Mouse (Mus musculus): ENCODE data around the gene Prepl.
A peak's percentile ranks its signal among the peaks of the same experiment; 100 is the strongest.

Gene Prepl

GRCm38 (mm10) chr17:85024237-85024636 lies 65.8 kb downstream of the Prepl start:
- no peak for DNase-seq (ENCODE audit: extremely low spot score, low spot score)

- DNase-seq (ENCODE audit: extremely low spot score, low spot score) = peak; percentile 22
Observed at GRCm38 (mm10) chr17:85023247-85024167, 66.5 kb downstream of the Prepl start.

DNA sequence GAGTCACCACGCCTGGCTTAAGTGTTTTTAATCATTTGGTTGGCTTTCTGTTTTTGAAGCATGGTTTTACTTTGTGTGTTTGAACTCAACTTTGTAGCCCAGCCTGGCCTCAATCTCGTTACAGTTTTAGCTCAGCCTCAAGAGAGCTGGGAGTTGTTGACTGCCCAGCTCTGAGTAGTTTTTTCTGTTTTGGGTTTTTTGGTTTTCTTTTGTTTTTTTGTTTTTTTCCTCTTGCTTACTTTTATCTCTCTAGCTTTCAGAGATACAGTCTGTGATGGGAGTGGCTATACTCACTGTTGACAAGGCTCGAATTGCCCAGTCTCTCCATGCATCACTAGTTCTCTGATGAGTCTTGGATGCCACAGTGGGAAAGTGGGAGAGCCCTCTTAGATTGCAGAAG lies 69.7 kb downstream of the Prepl start:
- DNase-seq (ENCODE audit: extremely low spot score, low spot score) = no peak

DNA sequence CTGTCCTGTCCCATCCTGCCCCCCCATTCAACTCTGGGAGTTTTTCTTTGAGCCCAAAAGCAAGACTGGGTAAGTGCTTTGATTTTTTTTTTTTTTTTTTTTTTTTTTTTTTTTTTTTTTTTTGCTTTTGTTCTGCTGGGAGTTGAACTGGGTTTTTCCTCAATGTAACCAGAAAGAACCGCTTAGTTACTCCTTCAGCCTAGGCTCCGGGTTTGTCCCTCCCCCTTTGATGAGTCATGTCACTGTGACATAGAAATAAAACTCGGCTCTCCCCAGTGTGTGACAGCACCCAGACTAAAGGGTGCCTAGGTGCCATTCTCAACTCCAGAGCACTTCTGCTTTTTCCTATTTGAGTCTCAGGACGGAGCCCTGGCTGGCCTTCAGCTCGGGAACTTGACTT lies 71.2 kb downstream of the Prepl start:
- DNase-seq (ENCODE audit: extremely low spot score, low spot score) = no peak

GRCm38 (mm10) chr17:85018344-85018743 lies 71.7 kb downstream of the Prepl start:
- DNase-seq (ENCODE audit: extremely low spot score, low spot score) = no peak

DNA sequence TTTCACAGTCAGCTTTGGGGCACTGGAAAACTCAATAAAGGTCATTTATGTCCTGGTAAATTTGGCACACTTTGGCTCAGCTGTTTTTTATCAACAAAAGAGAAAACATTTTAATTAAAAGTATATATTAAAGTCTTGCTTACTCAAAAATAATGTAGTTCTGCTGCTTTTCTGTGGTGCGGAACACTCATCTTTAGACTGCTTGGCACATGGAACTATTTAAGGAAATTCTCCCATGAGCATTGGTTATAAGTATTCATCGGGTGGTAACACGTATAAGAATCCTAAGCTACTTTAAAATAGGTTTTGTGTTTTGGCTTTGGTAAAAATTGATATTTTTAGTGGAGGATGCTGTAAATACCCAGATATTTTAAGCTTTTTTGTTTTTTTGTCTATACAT lies 75.4 kb downstream of the Prepl start:
- DNase-seq (ENCODE audit: extremely low spot score, low spot score) = no peak

DNA sequence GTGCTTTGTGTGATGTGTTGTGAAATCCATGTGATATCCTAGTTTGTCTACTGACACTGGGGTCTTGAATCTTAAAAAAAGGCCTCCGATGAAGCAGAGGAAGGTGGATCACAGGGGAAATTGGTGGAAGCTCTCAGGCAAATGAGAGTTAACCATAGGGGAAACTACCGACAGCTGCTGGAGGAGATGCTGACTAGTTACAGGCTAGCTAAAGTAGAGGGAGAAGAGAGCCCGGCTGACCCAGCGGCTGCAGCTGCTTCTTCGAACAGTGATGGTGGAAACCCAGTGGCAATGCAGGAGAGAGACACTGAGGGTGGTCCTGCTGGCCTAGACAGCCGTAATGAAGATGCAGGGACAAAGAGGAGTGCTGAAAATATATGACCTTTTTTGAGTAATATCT lies 76.6 kb downstream of the Prepl start:
- no peak for DNase-seq (ENCODE audit: extremely low spot score, low spot score)

Measured in neural tube, embryonic 10.5 days (tissue).